Mouse (Mus musculus) liver, postnatal 0 days (tissue): ENCODE data around the gene Ctps2. TPM values are rescaled to one million over a fixed set of nuclear protein-coding genes. Genes with fewer than 3 reads are reported as not detected.
"Not testable (repeated sequence)": the region's sequence is repeated elsewhere in the genome, so short reads cannot be mapped to it uniquely, and the experiment has no call there.

Source experiments
- ATAC-seq: fragments of 200-750 bp; cut with Nextera tagmentation; 2 replicates; pipeline ENCODE4 v1.8.0; 2017; ENCODE audit warnings: mild to moderate bottlenecking, moderate library complexity
- DNase-seq: peaks from one replicate; pipeline ENCODE4 v3.0.0-alpha.2; 2016
- H3K27ac ChIP-seq: fragments of 300-500 bp; sonication (generic); 2 replicates; pipeline ENCODE4 v1.5.1; 2014; ENCODE audit warnings: antibody characterized with exemption, moderate library complexity, mild to moderate bottlenecking, low read depth
- H3K27me3 ChIP-seq: fragments of 300-500 bp; sonication (generic); 2 replicates; pipeline ENCODE4 v1.6.1; 2014; ENCODE audit warnings: low read length, control low read depth, mixed read lengths; ENCODE audit not compliant: insufficient read depth
- H3K36me3 ChIP-seq: fragments of 300-500 bp; sonication (generic); replicated peaks from 2 replicates; pipeline ENCODE4 v1.6.1; 2014; ENCODE audit warnings: mild to moderate bottlenecking, control low read depth, low read length, moderate library complexity, mixed read lengths; ENCODE audit not compliant: insufficient read depth
- H3K4me1 ChIP-seq: fragments of 300-500 bp; sonication (generic); 2 replicates; pipeline ENCODE4 v1.6.1; 2014; ENCODE audit warnings: antibody characterized with exemption, mild to moderate bottlenecking, control low read depth; ENCODE audit not compliant: insufficient read depth
- H3K4me2 ChIP-seq: fragments of 300-500 bp; sonication (generic); 2 replicates; pipeline ENCODE4 v1.6.1; 2014; ENCODE audit warnings: low read depth, mild to moderate bottlenecking, low read length, moderate library complexity, mixed read lengths
- H3K4me3 ChIP-seq: fragments of 300-500 bp; sonication (generic); 2 replicates; pipeline ENCODE4 v1.5.1; 2014; ENCODE audit warnings: low read depth, low read length
- H3K9ac ChIP-seq: fragments of 300-500 bp; sonication (generic); replicated peaks from 2 replicates; pipeline ENCODE4 v1.6.1; 2014; ENCODE audit warnings: mild to moderate bottlenecking, moderate library complexity
- H3K9me3 ChIP-seq: fragments of 300-500 bp; sonication (generic); 2 replicates; pipeline ENCODE4 v1.6.1; 2016; ENCODE audit warnings: mild to moderate bottlenecking, control low read depth, low read length, mixed read lengths
- CTCF ChIP-seq: sonication (generic); IDR thresholded peaks from 2 replicates; pipeline ENCODE4 v1.5.1; 2016; ENCODE audit warnings: antibody characterized with exemption, low read depth
- EP300 ChIP-seq: IDR thresholded peaks from 2 replicates; pipeline ENCODE4 v1.6.1; 2016; ENCODE audit warnings: antibody characterized with exemption, low read depth, mild to moderate bottlenecking
- WGBS: fragments of 180-500 bp; shearing (Covaris S2); extraction: QIAGEN DNeasy Blood & Tissue Kit; methylation state at CpG from one replicate; pipeline ENCODE4 v1.1.7; 2014; ENCODE audit not compliant: insufficient replicate concordance; 5-methylcytosine and 5-hydroxymethylcytosine counted together
- polyA plus RNA-seq: library from polyadenylated mRNA; unstranded; fragments of >200 nt; fragmentation: Nextera tagmentation; extraction: Ambion mirVana; gene quantifications from 2 replicates; pipeline ENCODE4 v1.2.1, GENCODE M21; 2015

The Ctps2 gene
- 49.5 and 54.8 TPM in 2 replicates for polyA plus RNA-seq

DNA sequence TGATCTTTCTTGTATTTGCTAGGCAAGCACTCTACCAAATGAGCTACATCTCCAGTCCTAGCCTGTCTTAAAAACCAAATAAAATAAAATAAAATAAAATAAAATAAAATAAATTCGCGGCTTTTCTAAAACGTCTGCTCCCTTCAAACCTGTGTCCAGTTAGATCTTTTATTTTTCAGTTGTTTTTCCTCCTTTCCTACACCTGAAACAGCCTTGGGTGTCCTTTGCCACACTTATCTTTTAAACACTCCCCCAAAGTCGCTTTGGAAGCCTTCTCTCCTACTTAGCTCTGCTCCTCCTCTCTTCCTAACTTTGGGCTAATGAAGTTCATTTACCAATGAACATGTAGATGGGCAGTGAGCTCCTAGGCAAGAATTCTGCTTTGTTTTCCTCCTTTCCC lies at the start of gene Ctps2:
Gene Ctps2 (plus strand): TSS at position 301 of the 400 bp plus-strand sequence.
- no peak for DNase-seq
- WGBS: 27% methylated on average over 4 of the region's 4 CpGs

DNA sequence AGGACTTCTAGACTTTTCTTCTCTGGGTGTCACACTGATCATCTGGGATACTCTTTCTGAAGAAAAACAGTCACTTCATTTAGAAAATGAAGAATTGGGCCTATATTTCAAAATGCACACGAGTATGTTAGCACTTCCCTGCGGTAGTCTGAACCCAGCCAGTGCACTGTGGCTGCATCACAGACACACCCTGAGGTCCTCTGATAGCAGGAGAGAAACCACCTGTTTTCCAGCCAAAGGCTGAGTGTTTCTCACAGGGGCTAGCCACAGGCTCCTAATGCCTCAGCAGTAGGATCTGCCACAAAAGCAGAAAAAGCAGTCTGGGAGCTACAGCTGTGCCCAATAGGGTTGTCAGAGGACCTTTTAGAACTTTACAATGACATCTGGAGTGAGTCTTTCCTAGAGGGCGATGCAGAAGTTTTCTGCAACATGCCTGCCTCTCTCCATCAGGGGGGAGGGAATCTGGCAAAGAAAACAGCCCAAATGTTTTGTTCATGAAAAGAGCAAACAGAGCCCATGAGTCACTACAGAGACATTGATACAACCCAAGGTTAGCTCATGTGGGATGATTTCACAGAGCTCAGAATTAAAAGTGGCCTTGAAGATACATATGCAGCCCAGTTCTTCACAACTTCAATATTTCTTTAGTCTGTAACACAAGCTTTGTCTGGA lies 32.6 kb upstream of the Ctps2 start:
- H3K4me1 ChIP-seq: no peaks in the 10 kb centered on the region
- 78% methylated on average over 3 of the region's 3 CpGs for WGBS
- DNase-seq: no peak

More for the DNA sequence above, at the start of gene Ctps2:
- H3K27me3 ChIP-seq: no peaks in the 10 kb centered on the region
- TF ChIP-seq CTCF: no peak
- no peak for TF ChIP-seq EP300
- H3K9ac ChIP-seq: peak within 1 kb of the TSS; percentile 71
- no peak for ATAC-seq
- H3K27ac ChIP-seq: peak within 1 kb of the TSS; percentile 92
- H3K9me3 ChIP-seq: no peaks in the 10 kb centered on the region
- no peaks in the 10 kb centered on the region for H3K4me1 ChIP-seq
- H3K4me2 ChIP-seq: peak within 1 kb of the TSS; percentile 71
- H3K36me3 ChIP-seq: no peaks in the 10 kb centered on the region
- H3K4me3 ChIP-seq: peak within 1 kb of the TSS; percentile 61

DNA sequence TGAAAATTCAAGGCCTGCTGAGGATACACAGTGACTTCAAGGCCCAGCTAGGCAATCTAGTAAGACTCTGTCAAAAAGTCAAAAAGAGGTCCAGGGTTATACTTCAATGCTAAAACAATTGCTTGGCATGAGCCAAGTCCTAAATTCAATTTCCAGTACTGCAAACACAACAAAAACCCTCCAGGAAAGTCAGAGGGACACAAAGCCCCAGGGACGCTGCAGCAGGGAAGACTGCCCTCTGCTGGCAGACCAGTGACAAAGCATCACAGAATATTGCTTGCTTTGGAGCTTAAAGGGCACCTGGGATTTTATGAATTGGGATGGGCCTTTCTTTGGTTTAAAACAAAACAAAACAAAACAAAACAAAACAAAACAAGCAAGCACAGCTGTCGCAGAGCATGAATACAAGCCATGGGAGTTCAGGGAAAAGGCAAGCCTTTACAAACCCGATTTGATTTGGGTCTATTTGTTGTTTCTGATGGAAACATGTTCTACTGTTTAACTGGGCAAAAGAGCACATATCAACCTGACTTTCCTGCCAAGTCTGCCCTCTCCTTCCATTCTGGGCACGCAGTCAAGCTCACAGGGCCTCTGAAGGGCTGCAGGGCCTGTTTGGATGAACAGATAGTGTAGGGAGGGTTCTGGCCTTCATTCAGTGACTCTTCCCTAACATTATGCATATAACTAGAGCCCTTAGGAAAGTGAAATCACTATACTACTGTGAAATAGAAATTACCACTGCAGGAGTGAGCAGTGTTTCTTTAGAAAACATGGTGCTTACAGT lies 29.1 kb upstream of the Ctps2 start:
- 38% methylated on average over 4 of the region's 4 CpGs for WGBS
- DNase-seq (peak; percentile 26), ATAC-seq (peak; percentile 68)
- TF ChIP-seq CTCF (peak; percentile 83), EP300 (no peak)
- Histone ChIP-seq H3K36me3 (peaks cover 5% of the 10 kb centered on the region; the same call in 1 of the 2 replicates), H3K27ac (no peak overlapping the region), H3K9me3 (no peaks in the 10 kb centered on the region), H3K27me3 (no peaks in the 10 kb centered on the region), H3K9ac (no peak overlapping the region), H3K4me3 (no peak overlapping the region), H3K4me2 (no peak overlapping the region), H3K4me1 (no peaks in the 10 kb centered on the region)

More for the DNA sequence above, 32.6 kb upstream of the Ctps2 start:
- Histone ChIP-seq H3K4me2 (no peak overlapping the region), H3K9ac (no peak overlapping the region), H3K27me3 (no peaks in the 10 kb centered on the region), H3K27ac (no peak overlapping the region), H3K36me3 (0 out of 2 replicates have a peak, but pooled peaks cover 5% of the 10 kb centered on the region), H3K4me3 (no peak overlapping the region), H3K9me3 (no peaks in the 10 kb centered on the region)
- TF ChIP-seq CTCF (no peak), EP300 (no peak)
- ATAC-seq: no peak

DNA sequence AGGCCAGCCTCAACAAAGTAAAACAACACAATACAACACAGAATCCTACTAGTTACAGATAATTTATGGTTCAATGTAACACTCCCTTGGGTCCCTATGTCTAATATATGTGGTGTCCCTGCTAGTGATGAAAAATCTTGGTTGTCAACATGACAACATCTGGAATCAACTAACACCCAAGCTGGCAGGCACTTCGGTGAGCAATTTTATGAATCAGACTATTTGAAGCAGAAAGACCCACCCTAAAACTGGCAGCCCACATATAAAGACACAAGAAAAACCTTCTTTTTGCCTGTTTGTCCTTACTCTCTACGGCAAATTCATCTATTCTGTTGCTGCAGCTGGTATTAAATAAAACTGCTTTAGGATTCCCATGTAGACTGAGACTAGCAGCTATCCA lies 27.3 kb upstream of the Ctps2 start:
- DNase-seq (no peak), ATAC-seq (no peak)
- no peak overlapping the region for H3K4me3 ChIP-seq
- TF ChIP-seq CTCF (no peak), EP300 (no peak)
- H3K27ac ChIP-seq: no peak overlapping the region
- H3K9me3 ChIP-seq: no peaks in the 10 kb centered on the region
- WGBS: 77% methylated on average over 2 of the region's 2 CpGs
- no peak overlapping the region for H3K9ac ChIP-seq
- H3K4me2 ChIP-seq: no peak overlapping the region
- no peaks in the 10 kb centered on the region for H3K27me3 ChIP-seq
- no peaks in the 10 kb centered on the region for H3K4me1 ChIP-seq
- H3K36me3 ChIP-seq: peaks cover 8% of the 10 kb centered on the region; the same call in 1 of the 2 replicates

GRCm38 (mm10) chrX:162878236-162878635 lies 22.8 kb upstream of the Ctps2 start:
- H3K36me3 ChIP-seq: peaks cover 3% of the 10 kb centered on the region; the same call in 1 of the 2 replicates
- no peaks in the 10 kb centered on the region for H3K9me3 ChIP-seq
- no peak overlapping the region for H3K4me3 ChIP-seq
- no peaks in the 10 kb centered on the region for H3K4me1 ChIP-seq
- H3K27me3 ChIP-seq: no peaks in the 10 kb centered on the region
- no peak overlapping the region for H3K4me2 ChIP-seq
- DNase-seq (no peak), ATAC-seq (no peak)
- no peak overlapping the region for H3K27ac ChIP-seq
- H3K9ac ChIP-seq: no peak overlapping the region
- WGBS: 75% methylated on average over 3 of the region's 3 CpGs
- TF ChIP-seq CTCF (no peak), EP300 (no peak)

- WGBS: 23% methylated on average over 36 of the region's 47 CpGs
- H3K4me3 ChIP-seq: peak within 1 kb of the TSS; percentile 77
- TF ChIP-seq EP300 (no peak), CTCF (no peak)
Observed at GRCm38 (mm10) chrX:162887931-162888511, 13.0 kb upstream of the Ctps2 start, which contains the start of gene Syap1. Syap1 (minus strand) TSS chrX:162888447.

GRCm38 (mm10) chrX:162888575-162889223 lies 12.3 kb upstream of the Ctps2 start:
- peak overlapping the region; percentile 15; the same call in 1 of the 2 replicates for H3K4me2 ChIP-seq
- H3K36me3 ChIP-seq, H3K27me3 ChIP-seq, ATAC-seq, H3K27ac ChIP-seq, H3K4me3 ChIP-seq, H3K9me3 ChIP-seq, H3K4me1 ChIP-seq, H3K9ac ChIP-seq: not testable (repeated sequence)
- DNase-seq: peak; percentile 19
- 63% methylated on average over 8 of the region's 25 CpGs for WGBS

More at GRCm38 (mm10) chrX:162887931-162888511, 13.0 kb upstream of the Ctps2 start, which contains the start of gene Syap1:
- H3K27me3 ChIP-seq: no peaks in the 10 kb centered on the region
- peak; percentile 88 for DNase-seq
- H3K36me3 ChIP-seq: no peaks in the 10 kb centered on the region
- ATAC-seq: peak; percentile 97
- H3K4me2 ChIP-seq: peak within 1 kb of the TSS; percentile 71
- H3K9me3 ChIP-seq: no peaks in the 10 kb centered on the region
- peaks cover 5% of the 10 kb centered on the region; the same call in 1 of the 2 replicates for H3K4me1 ChIP-seq
- peak within 1 kb of the TSS; percentile 89 for H3K27ac ChIP-seq
- peak within 1 kb of the TSS; percentile 84 for H3K9ac ChIP-seq
